Mouse (Mus musculus): Measurements from ENCODE around the gene Arid3a.

DNA sequence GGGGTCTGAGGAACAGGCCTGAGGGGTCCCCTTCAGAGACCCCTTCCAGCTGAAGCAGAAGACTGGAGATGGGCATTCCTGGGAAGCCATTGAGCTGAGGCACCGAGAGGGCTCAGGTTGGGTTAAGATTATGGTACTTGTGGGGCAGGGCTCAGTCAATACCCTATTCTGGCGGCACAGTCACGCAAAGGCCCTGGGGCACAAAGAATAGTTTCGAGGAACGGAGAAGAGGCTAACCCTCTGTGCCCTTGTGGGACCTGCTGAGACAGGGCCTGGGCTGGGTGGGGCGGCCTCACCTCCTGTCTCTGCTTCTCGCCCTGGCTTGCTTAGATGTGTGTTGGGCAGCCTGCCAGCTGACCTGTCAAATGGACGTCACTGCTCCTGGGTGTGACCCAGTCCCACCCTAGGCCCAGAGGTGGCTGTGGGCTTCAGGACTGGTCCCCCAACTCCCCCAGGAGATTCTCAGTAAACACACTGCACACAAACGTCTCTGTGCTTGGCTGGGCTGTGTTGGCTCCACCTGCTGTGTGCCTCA lies 6.4 kb downstream of the Arid3a start:
- no peak for TF ChIP-seq POLR2A (IDR thresholded peaks at IDR 0.05; ENCODE audit: low read depth, low read length)
- TF ChIP-seq TCF12 (IDR thresholded peaks at IDR 0.05; ENCODE audit: low read depth, low read length), result no peak
- no peak for TF ChIP-seq CTCF (conservative IDR thresholded peaks at IDR 0.05 in 1 of 2, IDR thresholded peaks at IDR 0.05 in 1 of 2; ENCODE audit: low read depth in 2 of 2, low read length in 2 of 2)
- no peak for TF ChIP-seq MYC (IDR thresholded peaks at IDR 0.05; ENCODE audit: low read depth, low read length)
- no peak for TF ChIP-seq MAX (IDR thresholded peaks at IDR 0.05; ENCODE audit: low read length)
- TF ChIP-seq EP300 (IDR thresholded peaks at IDR 0.05; ENCODE audit: low read length), result no peak
